Mouse (Mus musculus) stomach, postnatal 0 days (tissue): ENCODE results near the gene Ccdc92b.

Experiments
- CTCF ChIP-seq: IDR thresholded peaks from 2 replicates; pipeline ENCODE4 v1.5.1; 2016; ENCODE audit warnings: antibody characterized with exemption, low read depth, mild to moderate bottlenecking, moderate library complexity
- EP300 ChIP-seq: optimal IDR thresholded peaks from 2 replicates; pipeline ENCODE3; 2016; ENCODE audit warnings: antibody characterized with exemption

DNA sequence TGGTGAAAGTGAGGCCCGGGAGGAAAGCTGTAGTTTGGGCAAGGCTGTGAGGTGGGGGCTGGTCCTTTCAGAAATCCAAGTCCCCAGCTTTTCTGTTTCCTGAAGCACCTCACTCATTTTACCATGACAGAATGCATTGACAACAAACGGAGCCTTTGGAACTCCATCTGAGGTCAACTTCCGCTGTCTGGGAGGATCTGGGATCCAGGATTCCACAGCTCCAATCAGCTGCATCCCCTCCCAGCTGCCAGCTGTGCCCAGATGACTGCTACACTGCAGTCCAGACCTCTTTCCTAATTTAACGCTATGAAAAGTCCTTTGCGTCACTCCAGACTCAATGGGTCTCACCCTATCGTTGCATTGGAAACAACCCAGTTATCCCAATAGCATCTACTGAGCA lies 49.7 kb upstream of the Ccdc92b start:
- no peak for TF ChIP-seq CTCF
- TF ChIP-seq EP300, result no peak
